Mouse (Mus musculus) intestine, postnatal 0 days (tissue): ENCODE results near the gene Nfkbie. TPM values are rescaled to one million over a fixed set of nuclear protein-coding genes. Genes with fewer than 3 reads are reported as not detected.

Source experiments
- ATAC-seq: fragments of 200-750 bp; cut with Nextera tagmentation; 2 replicates; pipeline ENCODE4 v1.8.0; 2017; ENCODE audit warnings: mild to moderate bottlenecking, moderate TSS enrichment, moderate library complexity
- H3K27ac ChIP-seq: fragments of 300-500 bp; sonication (generic); 2 replicates; pipeline ENCODE4 v1.5.1; 2014; ENCODE audit warnings: mild to moderate bottlenecking, low read depth, low read length, moderate library complexity
- H3K27me3 ChIP-seq: fragments of 300-500 bp; sonication (generic); replicated peaks from 2 replicates; pipeline ENCODE4 v1.6.1; 2014; ENCODE audit warnings: low read length, mixed read lengths; ENCODE audit not compliant: control insufficient read depth, insufficient read depth
- H3K36me3 ChIP-seq: fragments of 300-500 bp; sonication (generic); 2 replicates; pipeline ENCODE4 v1.6.1; 2014; ENCODE audit warnings: mild to moderate bottlenecking, moderate library complexity; ENCODE audit not compliant: control insufficient read depth, insufficient read depth
- H3K4me1 ChIP-seq: fragments of 300-500 bp; sonication (generic); replicated peaks from 2 replicates; pipeline ENCODE4 v1.6.1; 2014; ENCODE audit warnings: antibody characterized with exemption, low read length, mixed read lengths; ENCODE audit not compliant: control insufficient read depth, insufficient read depth
- H3K4me2 ChIP-seq: fragments of 300-500 bp; sonication (generic); replicated peaks from 2 replicates; pipeline ENCODE4 v1.6.1; 2014; ENCODE audit warnings: low read depth, mild to moderate bottlenecking, moderate library complexity
- H3K4me3 ChIP-seq: fragments of 300-500 bp; sonication (generic); 2 replicates; pipeline ENCODE4 v1.5.1; 2014; ENCODE audit warnings: low read depth, low read length
- H3K9ac ChIP-seq: fragments of 300-500 bp; sonication (generic); 2 replicates; pipeline ENCODE4 v1.6.1; 2014; ENCODE audit warnings: mild to moderate bottlenecking, low read depth, low read length
- H3K9me3 ChIP-seq: fragments of 300-500 bp; sonication (generic); 2 replicates; pipeline ENCODE4 v1.6.1; 2016; ENCODE audit warnings: mixed run types; ENCODE audit not compliant: control insufficient read depth
- CTCF ChIP-seq: sonication (generic); IDR thresholded peaks from 2 replicates; pipeline ENCODE4 v1.5.1; 2016; ENCODE audit warnings: low read depth, mild to moderate bottlenecking, control low read depth, antibody characterized with exemption, moderate library complexity
- WGBS: fragments of 180-500 bp; shearing (Covaris S2); extraction: QIAGEN DNeasy Blood & Tissue Kit; methylation state at CpG from one replicate; pipeline ENCODE4 v1.1.7; 2014; 5-methylcytosine and 5-hydroxymethylcytosine counted together
- polyA plus RNA-seq: library from polyadenylated mRNA; unstranded; fragments of >200 nt; fragmentation: Nextera tagmentation; extraction: Ambion mirVana; gene quantifications from 2 replicates; pipeline ENCODE4 v1.2.1, GENCODE M21; 2015

Nfkbie gene
- polyA plus RNA-seq, 1 experiment from 2014 or later = 4.0 TPM

- Histone ChIP-seq H3K9ac (no peak overlapping the region), H3K27ac (no peak overlapping the region), H3K4me3 (no peak overlapping the region), H3K36me3 (peaks cover 5% of the 10 kb centered on the region; the same call in 1 of the 2 replicates), H3K4me2 (no peak overlapping the region), H3K9me3 (no peaks in the 10 kb centered on the region), H3K4me1 (no peaks in the 10 kb centered on the region), H3K27me3 (no peaks in the 10 kb centered on the region)
- 85% methylated on average over 6 of the region's 6 CpGs for WGBS
- no peak for ATAC-seq
- TF ChIP-seq CTCF = no peak
These were observed 26.7 kb downstream of the Nfkbie start for GRCm38 (mm10) chr17:45582188-45582587.

GRCm38 (mm10) chr17:45582715-45583355 is 27.3 kb downstream of the Nfkbie start:
- H3K36me3 ChIP-seq = peaks cover 7% of the 10 kb centered on the region; the same call in 1 of the 2 replicates
- ATAC-seq = no peak
- 58% methylated on average over 6 of the region's 6 CpGs for WGBS
- no peaks in the 10 kb centered on the region for H3K9me3 ChIP-seq
- H3K9ac ChIP-seq = no peak overlapping the region
- H3K27ac ChIP-seq = no peak overlapping the region
- no peaks in the 10 kb centered on the region for H3K27me3 ChIP-seq
- H3K4me1 ChIP-seq = no peaks in the 10 kb centered on the region
- H3K4me2 ChIP-seq = no peak overlapping the region
- peak; percentile 81 for TF ChIP-seq CTCF
- H3K4me3 ChIP-seq = no peak overlapping the region

- Histone ChIP-seq H3K9me3 (no peaks in the 10 kb centered on the region), H3K27me3 (no peaks in the 10 kb centered on the region), H3K4me3 (no peak overlapping the region), H3K9ac (no peak overlapping the region), H3K4me1 (no peaks in the 10 kb centered on the region), H3K4me2 (peak overlapping the region; percentile 25; the same call in 1 of the 2 replicates), H3K36me3 (peaks cover 19% of the 10 kb centered on the region; the same call in 1 of the 2 replicates), H3K27ac (peak overlapping the region; percentile 68)
- ATAC-seq = peak; percentile 25; the same call in 1 of the 2 replicates
- 55% methylated on average over 12 of the region's 12 CpGs for WGBS
- no peak for TF ChIP-seq CTCF
These were observed 28.8 kb downstream of the Nfkbie start for GRCm38 (mm10) chr17:45584096-45584896.

- H3K9ac ChIP-seq = no peak overlapping the region
- ATAC-seq = peak; percentile 34
- peak; percentile 92 for TF ChIP-seq CTCF
- H3K36me3 ChIP-seq = peaks cover 27% of the 10 kb centered on the region; the same call in 1 of the 2 replicates
- 32% methylated on average over 14 of the region's 14 CpGs for WGBS
- no peaks in the 10 kb centered on the region for H3K27me3 ChIP-seq
- H3K27ac ChIP-seq = peak overlapping the region; percentile 68
- H3K9me3 ChIP-seq = no peaks in the 10 kb centered on the region
- no peaks in the 10 kb centered on the region for H3K4me1 ChIP-seq
- H3K4me3 ChIP-seq = no peak overlapping the region
- peak overlapping the region; percentile 25; the same call in 1 of the 2 replicates for H3K4me2 ChIP-seq
These were observed 29.6 kb downstream of the Nfkbie start for GRCm38 (mm10) chr17:45584939-45585678.

GRCm38 (mm10) chr17:45585725-45586448 is 30.4 kb downstream of the Nfkbie start:
- H3K4me2 ChIP-seq = no peak overlapping the region
- H3K36me3 ChIP-seq = peaks cover 29% of the 10 kb centered on the region; the same call in 1 of the 2 replicates
- H3K4me3 ChIP-seq = no peak overlapping the region
- peak overlapping the region; percentile 68 for H3K27ac ChIP-seq
- no peak for TF ChIP-seq CTCF
- ATAC-seq = no peak
- no peak overlapping the region for H3K9ac ChIP-seq
- WGBS = 72% methylated on average over 23 of the region's 23 CpGs
- H3K4me1 ChIP-seq = no peaks in the 10 kb centered on the region
- no peaks in the 10 kb centered on the region for H3K9me3 ChIP-seq
- H3K27me3 ChIP-seq = no peaks in the 10 kb centered on the region
